Mouse (Mus musculus): Measurements from ENCODE around the gene Gabrg3. TPM values are rescaled to one million over a fixed set of nuclear protein-coding genes. Genes with fewer than 3 reads are reported as not detected.
A peak's percentile ranks its signal among the peaks of the same experiment; 100 is the strongest.

Gabrg3 gene
- 0.99 and 1.2 TPM in 2 replicates for polyA plus RNA-seq (2014; fragmentation: Nextera tagmentation; extraction: Ambion mirVana)

GRCm38 (mm10) chr7:57386517-57387340 lies at the start of gene Gabrg3:
Gene Gabrg3 (minus strand): TSS chr7:57387188.
- Histone ChIP-seq H3K4me1 (ENCODE audit: control insufficient read depth, insufficient read depth, low read length) (no peaks in the 10 kb centered on the region; the same call in 1 of the 2 replicates), H3K9ac (ENCODE audit: low read length) (peak within 1 kb of the TSS; percentile 50), H3K4me2 (ENCODE audit: low read depth) (peak within 1 kb of the TSS; percentile 96), H3K36me3 (ENCODE audit: control insufficient read depth, insufficient read depth, low read length) (no peaks in the 10 kb centered on the region), H3K27ac (ENCODE audit: low read depth, low read length) (no peak within 1 kb of the TSS), H3K9me3 (ENCODE audit: control insufficient read depth, low read length) (no peaks in the 10 kb centered on the region), H3K27me3 (ENCODE audit: control insufficient read depth, insufficient read depth, low read length) (peaks cover 17% of the 10 kb centered on the region), H3K4me3 (ENCODE audit: low read depth, low read length) (peak within 1 kb of the TSS; percentile 61)
- ATAC-seq (ENCODE audit: insufficient read depth, low FRiP score, low TSS enrichment) (peak; percentile 82), DNase-seq (ENCODE audit: low spot score) (peak; percentile 54)
- WGBS = under 1% methylated on average over 64 of the region's 71 CpGs

- Histone ChIP-seq H3K27me3 (ENCODE audit: control insufficient read depth, insufficient read depth, low read length) (no peaks in the 10 kb centered on the region), H3K9ac (ENCODE audit: low read length) (no peak overlapping the region), H3K36me3 (ENCODE audit: control insufficient read depth, insufficient read depth, low read length) (no peaks in the 10 kb centered on the region), H3K9me3 (ENCODE audit: control insufficient read depth, low read length) (no peaks in the 10 kb centered on the region), H3K4me2 (ENCODE audit: low read depth) (no peak overlapping the region), H3K4me3 (ENCODE audit: low read depth, low read length) (no peak overlapping the region), H3K27ac (ENCODE audit: low read depth, low read length) (no peak overlapping the region), H3K4me1 (ENCODE audit: control insufficient read depth, insufficient read depth, low read length) (no peaks in the 10 kb centered on the region)
- 91% methylated on average over 1 of the region's 1 CpGs for WGBS
- DNase-seq (ENCODE audit: low spot score) = no peak
- no peak for ATAC-seq (ENCODE audit: insufficient read depth, low FRiP score, low TSS enrichment)
These were observed 35.7 kb upstream of the Gabrg3 start for GRCm38 (mm10) chr7:57422675-57423074.

GRCm38 (mm10) chr7:57421044-57421443 lies 34.1 kb upstream of the Gabrg3 start:
- Histone ChIP-seq H3K27me3 (ENCODE audit: control insufficient read depth, insufficient read depth, low read length) (no peaks in the 10 kb centered on the region), H3K9ac (ENCODE audit: low read length) (no peak overlapping the region), H3K4me1 (ENCODE audit: control insufficient read depth, insufficient read depth, low read length) (no peaks in the 10 kb centered on the region), H3K36me3 (ENCODE audit: control insufficient read depth, insufficient read depth, low read length) (no peaks in the 10 kb centered on the region), H3K4me2 (ENCODE audit: low read depth) (no peak overlapping the region), H3K9me3 (ENCODE audit: control insufficient read depth, low read length) (no peaks in the 10 kb centered on the region), H3K27ac (ENCODE audit: low read depth, low read length) (no peak overlapping the region), H3K4me3 (ENCODE audit: low read depth, low read length) (no peak overlapping the region)
- ATAC-seq (ENCODE audit: insufficient read depth, low FRiP score, low TSS enrichment) (no peak), DNase-seq (ENCODE audit: low spot score) (no peak)
- WGBS = 92% methylated on average over 1 of the region's 1 CpGs

- 87% methylated on average over 2 of the region's 2 CpGs for WGBS
- no peak for ATAC-seq (ENCODE audit: insufficient read depth, low FRiP score, low TSS enrichment)
- no peak within 1 kb of the TSS for H3K9ac ChIP-seq (ENCODE audit: low read length)
- no peak for DNase-seq (ENCODE audit: low spot score)
- no peaks in the 10 kb centered on the region for H3K9me3 ChIP-seq (ENCODE audit: control insufficient read depth, low read length)
- H3K4me1 ChIP-seq (ENCODE audit: control insufficient read depth, insufficient read depth, low read length) = no peaks in the 10 kb centered on the region
- no peaks in the 10 kb centered on the region for H3K36me3 ChIP-seq (ENCODE audit: control insufficient read depth, insufficient read depth, low read length)
- no peak within 1 kb of the TSS for H3K4me3 ChIP-seq (ENCODE audit: low read depth, low read length)
- no peaks in the 10 kb centered on the region for H3K27me3 ChIP-seq (ENCODE audit: control insufficient read depth, insufficient read depth, low read length)
- H3K4me2 ChIP-seq (ENCODE audit: low read depth) = no peak within 1 kb of the TSS
- no peak within 1 kb of the TSS for H3K27ac ChIP-seq (ENCODE audit: low read depth, low read length)
These were observed 32.4 kb upstream of the Gabrg3 start, which contains the start of gene Gabrb3 for GRCm38 (mm10) chr7:57419392-57419791. Gene Gabrb3 (plus strand): TSS chr7:57419692.

GRCm38 (mm10) chr7:57412896-57413295 lies 25.9 kb upstream of the Gabrg3 start:
- 30% methylated on average over 1 of the region's 1 CpGs for WGBS
- no peaks in the 10 kb centered on the region for H3K27me3 ChIP-seq (ENCODE audit: control insufficient read depth, insufficient read depth, low read length)
- no peak overlapping the region for H3K27ac ChIP-seq (ENCODE audit: low read depth, low read length)
- no peak overlapping the region for H3K9ac ChIP-seq (ENCODE audit: low read length)
- no peaks in the 10 kb centered on the region for H3K36me3 ChIP-seq (ENCODE audit: control insufficient read depth, insufficient read depth, low read length)
- ATAC-seq (ENCODE audit: insufficient read depth, low FRiP score, low TSS enrichment) = peak; percentile 77; the same call in 1 of the 2 replicates
- no peaks in the 10 kb centered on the region for H3K9me3 ChIP-seq (ENCODE audit: control insufficient read depth, low read length)
- H3K4me3 ChIP-seq (ENCODE audit: low read depth, low read length) = no peak overlapping the region
- H3K4me2 ChIP-seq (ENCODE audit: low read depth) = no peak overlapping the region
- no peaks in the 10 kb centered on the region for H3K4me1 ChIP-seq (ENCODE audit: control insufficient read depth, insufficient read depth, low read length)
- no peak for DNase-seq (ENCODE audit: low spot score)

- Histone ChIP-seq H3K27me3 (ENCODE audit: control insufficient read depth, insufficient read depth, low read length) (no peaks in the 10 kb centered on the region), H3K27ac (ENCODE audit: low read depth, low read length) (no peak overlapping the region), H3K36me3 (ENCODE audit: control insufficient read depth, insufficient read depth, low read length) (no peaks in the 10 kb centered on the region), H3K4me3 (ENCODE audit: low read depth, low read length) (no peak overlapping the region), H3K4me2 (ENCODE audit: low read depth) (no peak overlapping the region), H3K9ac (ENCODE audit: low read length) (no peak overlapping the region), H3K4me1 (ENCODE audit: control insufficient read depth, insufficient read depth, low read length) (no peaks in the 10 kb centered on the region), H3K9me3 (ENCODE audit: control insufficient read depth, low read length) (no peaks in the 10 kb centered on the region)
- WGBS = 82% methylated on average over 4 of the region's 4 CpGs
- DNase-seq (ENCODE audit: low spot score) (no peak), ATAC-seq (ENCODE audit: insufficient read depth, low FRiP score, low TSS enrichment) (no peak)
These were observed 24.2 kb upstream of the Gabrg3 start for GRCm38 (mm10) chr7:57411163-57411562.

GRCm38 (mm10) chr7:57393551-57393950 lies 6.6 kb upstream of the Gabrg3 start:
- H3K27ac ChIP-seq (ENCODE audit: low read depth, low read length) = no peak overlapping the region
- no peaks in the 10 kb centered on the region for H3K9me3 ChIP-seq (ENCODE audit: control insufficient read depth, low read length)
- H3K9ac ChIP-seq (ENCODE audit: low read length) = no peak overlapping the region
- no peak for ATAC-seq (ENCODE audit: insufficient read depth, low FRiP score, low TSS enrichment)
- no peak overlapping the region for H3K4me2 ChIP-seq (ENCODE audit: low read depth)
- no peaks in the 10 kb centered on the region for H3K4me1 ChIP-seq (ENCODE audit: control insufficient read depth, insufficient read depth, low read length)
- 98% methylated on average over 4 of the region's 4 CpGs for WGBS
- no peaks in the 10 kb centered on the region for H3K27me3 ChIP-seq (ENCODE audit: control insufficient read depth, insufficient read depth, low read length)
- H3K4me3 ChIP-seq (ENCODE audit: low read depth, low read length) = no peak overlapping the region
- DNase-seq (ENCODE audit: low spot score) = no peak
- H3K36me3 ChIP-seq (ENCODE audit: control insufficient read depth, insufficient read depth, low read length) = no peaks in the 10 kb centered on the region

GRCm38 (mm10) chr7:57390046-57390445 lies 3.1 kb upstream of the Gabrg3 start:
- Histone ChIP-seq H3K4me3 (ENCODE audit: low read depth, low read length) (no peak overlapping the region), H3K27me3 (ENCODE audit: control insufficient read depth, insufficient read depth, low read length) (peaks cover 17% of the 10 kb centered on the region), H3K36me3 (ENCODE audit: control insufficient read depth, insufficient read depth, low read length) (no peaks in the 10 kb centered on the region), H3K9me3 (ENCODE audit: control insufficient read depth, low read length) (no peaks in the 10 kb centered on the region), H3K4me2 (ENCODE audit: low read depth) (no peak overlapping the region), H3K9ac (ENCODE audit: low read length) (no peak overlapping the region), H3K4me1 (ENCODE audit: control insufficient read depth, insufficient read depth, low read length) (no peaks in the 10 kb centered on the region; the same call in 1 of the 2 replicates), H3K27ac (ENCODE audit: low read depth, low read length) (no peak overlapping the region)
- WGBS = 51% methylated on average over 4 of the region's 4 CpGs
- DNase-seq (ENCODE audit: low spot score) (no peak), ATAC-seq (ENCODE audit: insufficient read depth, low FRiP score, low TSS enrichment) (no peak)

GRCm38 (mm10) chr7:57387341-57387654 lies 310 bp upstream of the Gabrg3 start:
- Histone ChIP-seq H3K27ac (ENCODE audit: low read depth, low read length) (no peak overlapping the region), H3K4me2 (ENCODE audit: low read depth) (peak overlapping the region; percentile 96), H3K27me3 (ENCODE audit: control insufficient read depth, insufficient read depth, low read length) (peaks cover 17% of the 10 kb centered on the region), H3K36me3 (ENCODE audit: control insufficient read depth, insufficient read depth, low read length) (no peaks in the 10 kb centered on the region), H3K9ac (ENCODE audit: low read length) (no peak overlapping the region; the same call in 1 of the 2 replicates), H3K4me1 (ENCODE audit: control insufficient read depth, insufficient read depth, low read length) (no peaks in the 10 kb centered on the region; the same call in 1 of the 2 replicates), H3K4me3 (ENCODE audit: low read depth, low read length) (peak overlapping the region; percentile 61), H3K9me3 (ENCODE audit: control insufficient read depth, low read length) (no peaks in the 10 kb centered on the region)
- ATAC-seq (ENCODE audit: insufficient read depth, low FRiP score, low TSS enrichment) (no peak), DNase-seq (ENCODE audit: low spot score) (no peak)
- 25% methylated on average over 6 of the region's 6 CpGs for WGBS
